Mouse (Mus musculus) heart, adult 2 months (tissue): ENCODE data around the gene Ttc25.

Experiments used
- CTCF ChIP-seq: fragments of 200-600 bp; IDR thresholded peaks from 2 replicates; pipeline ENCODE4 v1.8.1; 2022; ENCODE audit warnings: antibody characterized with exemption, mild to moderate bottlenecking, moderate library complexity
- EP300 ChIP-seq: fragments of 200-500 bp; IDR thresholded peaks from 2 replicates; pipeline ENCODE4 v1.6.1; 2011; ENCODE audit warnings: low read depth, low read length, control low read depth; ENCODE audit not compliant: insufficient read depth
- POLR2A ChIP-seq: fragments of 200-500 bp; IDR thresholded peaks from 2 replicates; pipeline ENCODE4 v1.6.1; 2011; ENCODE audit warnings: mild to moderate bottlenecking, low read depth, low read length, control low read depth; ENCODE audit not compliant: insufficient read depth

DNA sequence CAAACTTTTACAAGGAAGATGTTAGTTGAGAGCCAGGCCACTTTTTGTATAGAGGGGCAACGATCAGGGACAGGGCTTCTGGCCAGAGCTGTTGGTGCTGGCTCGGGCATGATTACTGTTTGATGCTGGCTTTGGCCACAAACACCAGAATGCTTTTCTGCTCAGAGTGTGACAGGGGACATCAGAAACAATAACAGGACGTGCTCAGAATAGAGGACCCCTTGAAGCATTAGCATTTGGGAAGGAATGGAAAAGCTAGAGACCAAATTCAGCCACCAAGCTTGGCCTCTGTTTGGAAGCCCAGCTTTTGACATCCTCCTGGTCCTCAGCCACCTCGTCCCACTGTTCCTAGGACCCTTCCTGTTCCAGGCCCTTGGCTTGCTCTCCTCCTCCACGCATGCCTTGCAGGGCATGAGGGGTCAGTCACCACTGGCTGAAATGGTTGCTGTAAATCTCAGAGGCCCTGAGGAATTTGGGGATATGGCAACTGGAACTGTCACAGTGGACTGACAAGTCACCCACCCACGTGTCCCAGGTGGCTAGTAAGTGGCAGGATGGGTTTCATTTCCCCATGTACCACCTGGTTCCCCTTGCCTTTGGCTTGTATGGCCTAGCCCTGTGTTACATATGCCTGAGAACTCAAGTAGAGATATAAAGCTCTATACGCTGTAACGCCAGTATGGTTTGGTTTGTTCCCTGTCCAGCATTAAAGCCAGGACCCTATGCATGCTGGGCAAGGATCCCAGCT lies 32.6 kb downstream of the Ttc25 start:
- TF ChIP-seq EP300 (no peak), CTCF (no peak), POLR2A (no peak)
